ENCODE assay signal across 8 mouse cellular contexts in the genomic region with DNA sequence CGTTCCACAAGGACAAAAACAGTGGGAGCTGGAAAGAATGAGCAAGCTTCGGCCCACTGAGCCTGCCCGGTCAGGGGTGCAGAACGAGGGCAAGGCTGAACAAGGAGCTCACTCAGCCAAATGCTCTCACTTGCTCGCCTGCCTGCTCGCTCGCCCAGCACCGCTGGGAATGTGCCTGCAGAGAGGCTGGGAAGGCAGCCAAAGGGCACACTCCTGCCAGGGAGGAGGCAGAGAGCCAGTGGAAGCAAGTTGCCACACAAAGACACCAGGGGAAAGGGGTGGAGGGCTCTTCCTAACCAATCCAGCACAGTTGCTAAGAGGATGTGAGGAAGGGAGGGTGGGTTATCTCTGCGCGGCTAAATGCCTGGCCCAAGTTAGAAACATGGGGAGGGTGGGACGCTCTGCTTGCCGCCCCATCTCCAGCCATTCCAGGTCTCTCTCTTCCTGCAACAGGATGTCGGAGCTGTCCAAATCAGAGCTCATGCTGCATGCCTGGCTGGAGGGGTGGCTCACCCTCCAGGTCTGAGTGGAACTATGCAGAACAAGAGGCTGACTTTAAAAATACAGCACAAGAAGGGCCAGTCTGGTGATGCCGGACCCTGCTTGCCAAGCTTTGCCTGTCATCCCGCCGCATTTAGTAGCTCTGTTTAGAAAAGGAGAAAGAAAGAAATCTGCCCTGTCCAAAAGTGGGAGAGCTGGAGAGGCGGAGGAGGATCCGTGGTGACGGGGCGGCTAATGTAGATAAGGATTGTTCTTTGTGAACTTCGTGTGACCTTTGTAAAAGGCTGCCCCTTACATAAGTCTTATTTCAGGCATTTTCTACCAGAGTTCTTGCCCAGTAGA.
DNase-seq lines count a peak whose midpoint lies in the region; ATAC-seq lines count a peak whose summit lies in the region.

No protein-coding gene starts in this region.

- no peaks in the 10 kb centered on the region for H3K9me3 ChIP-seq in intestine, embryonic 14.5 days (ENCODE audit: control insufficient read depth, low read length)

- ATAC-seq in intestine, embryonic 14.5 days (replicated peaks; ENCODE audit: low FRiP score, low TSS enrichment, low read depth), result peak; percentile 62; the same call in 1 of the 2 replicates
- ATAC-seq in megakaryocyte progenitor cell, adult 5-6 weeks (replicated peaks; ENCODE audit: poor library complexity), result peak; percentile 51

- H3K27me3 ChIP-seq in intestine, embryonic 14.5 days (replicated peaks; ENCODE audit: control insufficient read depth, insufficient read depth, low read length), result no peaks in the 10 kb centered on the region

- H3K27ac ChIP-seq in intestine, embryonic 14.5 days (ENCODE audit: low read depth), result 0 out of 2 replicates have a peak overlapping the region, but pooled peaks have one; percentile 38

- H3K4me2 ChIP-seq in intestine, embryonic 14.5 days (ENCODE audit: low read length), result peak overlapping the region; percentile 42

- peaks cover 21% of the 10 kb centered on the region for H3K4me1 ChIP-seq in intestine, embryonic 14.5 days (replicated peaks; ENCODE audit: control insufficient read depth, insufficient read depth, low read length)

- no peak overlapping the region for H3K9ac ChIP-seq in intestine, embryonic 14.5 days (ENCODE audit: low read length)

- peak; percentile 85 to 96 for DNase-seq in adrenal gland, adult (ENCODE audit: inconsistent age in 2 of 2, low spot score in 1 of 2)
- DNase-seq in embryo, embryonic 10.5 days (ENCODE audit: low spot score), result peak; percentile 48
- peak; percentile 88 for DNase-seq in gastrocnemius, postnatal 25 days
- DNase-seq in intestine, embryonic 14.5 days (ENCODE audit: low spot score), result peak; percentile 67
- DNase-seq in left cerebral cortex, adult 8-10 months (ENCODE audit: low spot score in 2 of 2), result peak; percentile 64 to 85
- DNase-seq in right cerebral cortex, postnatal 36 days (ENCODE audit: low spot score in 2 of 2), result peak; percentile 76 to 79
- DNase-seq in spleen, adult 18-20 months, result no peak

- 13% methylated on average over 21 of the region's 21 CpGs for WGBS in intestine, embryonic 14.5 days

- no peak overlapping the region for H3K4me3 ChIP-seq in intestine, embryonic 14.5 days (ENCODE audit: low read depth, low read length)

- H3K36me3 ChIP-seq in intestine, embryonic 14.5 days (ENCODE audit: control insufficient read depth, insufficient read depth, low read length), result no peaks in the 10 kb centered on the region

Comparison
In these comparisons a context has a peak if more than half of its experiments do, and no peak if none do; other contexts are left out.
1. DNase-seq: peak in adrenal gland, adult (2 of 2), embryo, embryonic 10.5 days (single experiment), gastrocnemius, postnatal 25 days (single experiment), intestine, embryonic 14.5 days (single experiment), left cerebral cortex, adult 8-10 months (2 of 2) and right cerebral cortex, postnatal 36 days (2 of 2); none in spleen, adult 18-20 months (0 of 2).